ENCODE assay signal across 15 mouse cellular contexts in genomic region chr10:70507880-70508279, GRCm38 (mm10).
A peak's percentile ranks its signal among the peaks of the same experiment; 100 is the strongest.
DNase-seq lines count a peak whose midpoint lies in the region; TF ChIP-seq lines count a peak whose summit lies in the region.
"Had no signal": no experiment of that assay in that cellular context is flagged by ENCODE, and none has a peak within 500 bp of the region (broad histone marks: within the 10 kb centered on the region; RNA-seq: fewer than 3 reads in every experiment).

No protein-coding gene starts in this region.

- H3K9ac ChIP-seq in ES-Bruce4 (ENCODE audit: low read depth, poor library complexity, severe bottlenecking): no peak overlapping the region
- H3K9ac ChIP-seq: heart, embryonic 12.5 days; intestine, embryonic 15.5 days had no signal

- no peak for TF ChIP-seq POLR2A in ES-Bruce4 (IDR thresholded peaks at IDR 0.05; ENCODE audit: insufficient read depth, low read length)
- TF ChIP-seq POLR2A in cortical plate, adult 2 months (IDR thresholded peaks at IDR 0.05; ENCODE audit: extremely low read depth, insufficient read depth, low read length): no peak

- peak; percentile 43 for TF ChIP-seq CTCF in gastrocnemius, adult 2 months (IDR thresholded peaks at IDR 0.05)
- peak; percentile 50 for TF ChIP-seq CTCF in left cerebral cortex, adult 2 months (IDR thresholded peaks at IDR 0.05)
- peak; percentile 48 for TF ChIP-seq CTCF in ES-Bruce4 (IDR thresholded peaks at IDR 0.05; ENCODE audit: low read depth, low read length)
- 0 out of 2 replicates have a peak, but pooled peaks have one; percentile 1 for TF ChIP-seq CTCF in cortical plate, adult 2 months (IDR thresholded peaks at IDR 0.05; ENCODE audit: extremely low read depth, insufficient read depth, low read length)

- no peak overlapping the region for H3K27ac ChIP-seq in gastrocnemius, adult 2 months
- no peak overlapping the region for H3K27ac ChIP-seq in left cerebral cortex, adult 2 months
- H3K27ac ChIP-seq in ES-Bruce4 (ENCODE audit: insufficient read depth, low read length): no peak overlapping the region
- H3K27ac ChIP-seq in cortical plate, adult 2 months (ENCODE audit: insufficient read depth, low read length): no peak overlapping the region
- H3K27ac ChIP-seq: intestine, embryonic 15.5 days; midbrain, embryonic 10.5 days had no signal

- H3K4me3 ChIP-seq in gastrocnemius, adult 2 months: no peak overlapping the region
- no peak overlapping the region for H3K4me3 ChIP-seq in left cerebral cortex, adult 2 months
- H3K4me3 ChIP-seq in ES-Bruce4 (ENCODE audit: low read depth, low read length): no peak overlapping the region
- H3K4me3 ChIP-seq in cortical plate, adult 2 months (ENCODE audit: insufficient read depth, low read length): no peak overlapping the region
- H3K4me3 ChIP-seq: heart, embryonic 12.5 days; intestine, embryonic 15.5 days; midbrain, embryonic 10.5 days had no signal

- TF ChIP-seq EP300 in ES-Bruce4 (IDR thresholded peaks at IDR 0.05; ENCODE audit: insufficient read depth, low read depth, low read length): no peak

- no peaks in the 10 kb centered on the region for H3K27me3 ChIP-seq in ES-Bruce4 (ENCODE audit: control insufficient read depth, insufficient read depth, low read length, poor library complexity, severe bottlenecking)
- H3K27me3 ChIP-seq: heart, embryonic 12.5 days; intestine, embryonic 15.5 days had no signal

- DNase-seq in gastrocnemius, adult 2 months: no peak
- DNase-seq in gastrocnemius, postnatal 14 days: no peak
- peak in 1 of 2 experiments; percentile 5 for DNase-seq in left cerebral cortex, adult 2 months (ENCODE audit: extremely low spot score in 1 of 2, low spot score in 2 of 2)
- DNase-seq in left cerebral cortex, adult 11 months (ENCODE audit: low spot score): no peak
- no peak for DNase-seq in retina, postnatal 1 day
- no peak for DNase-seq in kidney, adult 8-10 months
- DNase-seq: adrenal gland, postnatal 25 days; lung, postnatal 36 days; thymus, adult 18-20 months had no signal

- H3K36me3 ChIP-seq in ES-Bruce4 (ENCODE audit: control insufficient read depth, insufficient read depth, low read length, poor library complexity, severe bottlenecking): no peaks in the 10 kb centered on the region
- H3K36me3 ChIP-seq: G1E; intestine, embryonic 15.5 days had no signal

- no peaks in the 10 kb centered on the region for H3K9me3 ChIP-seq in ES-Bruce4 (replicated peaks; ENCODE audit: control insufficient read depth, insufficient read depth, low read length, poor library complexity, severe bottlenecking)
- H3K9me3 ChIP-seq: intestine, embryonic 15.5 days had no signal

- no peaks in the 10 kb centered on the region for H3K4me1 ChIP-seq in ES-Bruce4 (ENCODE audit: control insufficient read depth, insufficient read depth, low read length)
- 0 out of 2 replicates have a peak, but pooled peaks cover 1% of the 10 kb centered on the region for H3K4me1 ChIP-seq in cortical plate, adult 2 months (ENCODE audit: control insufficient read depth, insufficient read depth, low read length)
- H3K4me1 ChIP-seq: heart, embryonic 12.5 days; intestine, embryonic 15.5 days had no signal

- intact Hi-C loops in gastrocnemius, adult 2 months (cut with DNase I): no loop called here
- intact Hi-C loops in gastrocnemius, postnatal 14 days (cut with DNase I; ENCODE audit: low total_unique reads): loop anchor here (5.0 kb wide), 1 partner anchor 141 kb away; no protein-coding TSS in a partner anchor
- intact Hi-C loops in left cerebral cortex, adult 2 months (cut with DNase I): no loop called here
